Mouse (Mus musculus) thymus, adult 2 months (tissue): Measurements from ENCODE around the gene Rtcb. TPM values are rescaled to one million over a fixed set of nuclear protein-coding genes. Genes with fewer than 3 reads are reported as not detected.

ENCODE experiments used
- DNase-seq: peaks from one replicate; pipeline ENCODE4 v3.0.0; 2021
- H3K27ac ChIP-seq: fragments of 200-500 bp; 2 replicates; pipeline ENCODE4 v1.5.1; 2012; ENCODE audit warnings: low read length, control low read depth; ENCODE audit not compliant: control insufficient read depth, insufficient read depth
- H3K27me3 ChIP-seq: fragments of 200-500 bp; 2 replicates; pipeline ENCODE4 v1.6.1; 2012; ENCODE audit warnings: mild to moderate bottlenecking, low read length, moderate library complexity, mixed read lengths; ENCODE audit not compliant: control insufficient read depth, insufficient read depth
- H3K36me3 ChIP-seq: fragments of 200-500 bp; 2 replicates; pipeline ENCODE4 v1.6.1; 2012; ENCODE audit warnings: mild to moderate bottlenecking, low read length, moderate library complexity; ENCODE audit not compliant: control insufficient read depth, insufficient read depth
- H3K4me1 ChIP-seq: fragments of 200-500 bp; replicated peaks from 2 replicates; pipeline ENCODE4 v1.6.1; 2012; ENCODE audit warnings: low read length; ENCODE audit not compliant: control insufficient read depth, insufficient read depth
- H3K4me3 ChIP-seq: fragments of 200-500 bp; 2 replicates; pipeline ENCODE4 v1.5.1; 2012; ENCODE audit warnings: mild to moderate bottlenecking, low read length, control low read depth, moderate library complexity; ENCODE audit not compliant: control insufficient read depth, insufficient read depth
- CTCF ChIP-seq: fragments of 200-500 bp; IDR thresholded peaks from 2 replicates; pipeline ENCODE4 v1.5.1; 2012; ENCODE audit warnings: mild to moderate bottlenecking, control low read depth, low read length, moderate library complexity, borderline replicate concordance; ENCODE audit not compliant: control insufficient read depth, poor library complexity, insufficient read depth; ENCODE audit errors: extremely low read depth
- POLR2A ChIP-seq: fragments of 200-500 bp; IDR thresholded peaks from 2 replicates; pipeline ENCODE4 v1.6.1; 2012; ENCODE audit warnings: mild to moderate bottlenecking, low read length, control low read depth, moderate library complexity; ENCODE audit not compliant: control insufficient read depth, poor library complexity, insufficient read depth; ENCODE audit errors: extremely low read depth
- WGBS: fragments of 180-500 bp; shearing (Covaris S2); methylation state at CpG from one replicate; pipeline ENCODE4 v1.1.7; 2018; 5-methylcytosine and 5-hydroxymethylcytosine counted together
- polyA plus RNA-seq: library from polyadenylated mRNA; depleted of rRNA; stranded (reverse); fragments of >200 nt; gene quantifications from 2 replicates; pipeline ENCODE4 v1.2.3, GENCODE M21; 2012

The Rtcb gene
- polyA plus RNA-seq, 1 experiment: 59.4 TPM

GRCm38 (mm10) chr10:85953401-85953800, 4.2 kb downstream of the Rtcb start:
- Histone ChIP-seq H3K27ac (no peak overlapping the region), H3K4me1 (peaks cover 4% of the 10 kb centered on the region), H3K4me3 (no peak overlapping the region), H3K36me3 (peaks cover 45% of the 10 kb centered on the region), H3K27me3 (no peaks in the 10 kb centered on the region)
- TF ChIP-seq CTCF (no peak), POLR2A (no peak)
- no peak for DNase-seq
- 62% methylated on average over 3 of the region's 3 CpGs for WGBS

- WGBS: 94% methylated on average over 6 of the region's 6 CpGs
- Histone ChIP-seq H3K4me1 (peaks cover 3% of the 10 kb centered on the region), H3K27ac (no peak overlapping the region), H3K36me3 (peaks cover 50% of the 10 kb centered on the region), H3K4me3 (no peak overlapping the region), H3K27me3 (no peaks in the 10 kb centered on the region)
- DNase-seq: no peak
- no peak for TF ChIP-seq POLR2A
- TF ChIP-seq CTCF: no peak
These were observed 5.7 kb downstream of the Rtcb start for GRCm38 (mm10) chr10:85951765-85952443.

- no peaks in the 10 kb centered on the region for H3K4me1 ChIP-seq
- TF ChIP-seq CTCF (no peak), POLR2A (no peak)
- WGBS: 99% methylated on average over 8 of the region's 8 CpGs
- H3K27ac ChIP-seq: no peak overlapping the region
- DNase-seq: no peak
- no peaks in the 10 kb centered on the region for H3K27me3 ChIP-seq
- no peak overlapping the region for H3K4me3 ChIP-seq
- peaks cover 58% of the 10 kb centered on the region for H3K36me3 ChIP-seq
These were observed 9.0 kb downstream of the Rtcb start for GRCm38 (mm10) chr10:85948483-85949196.

DNA sequence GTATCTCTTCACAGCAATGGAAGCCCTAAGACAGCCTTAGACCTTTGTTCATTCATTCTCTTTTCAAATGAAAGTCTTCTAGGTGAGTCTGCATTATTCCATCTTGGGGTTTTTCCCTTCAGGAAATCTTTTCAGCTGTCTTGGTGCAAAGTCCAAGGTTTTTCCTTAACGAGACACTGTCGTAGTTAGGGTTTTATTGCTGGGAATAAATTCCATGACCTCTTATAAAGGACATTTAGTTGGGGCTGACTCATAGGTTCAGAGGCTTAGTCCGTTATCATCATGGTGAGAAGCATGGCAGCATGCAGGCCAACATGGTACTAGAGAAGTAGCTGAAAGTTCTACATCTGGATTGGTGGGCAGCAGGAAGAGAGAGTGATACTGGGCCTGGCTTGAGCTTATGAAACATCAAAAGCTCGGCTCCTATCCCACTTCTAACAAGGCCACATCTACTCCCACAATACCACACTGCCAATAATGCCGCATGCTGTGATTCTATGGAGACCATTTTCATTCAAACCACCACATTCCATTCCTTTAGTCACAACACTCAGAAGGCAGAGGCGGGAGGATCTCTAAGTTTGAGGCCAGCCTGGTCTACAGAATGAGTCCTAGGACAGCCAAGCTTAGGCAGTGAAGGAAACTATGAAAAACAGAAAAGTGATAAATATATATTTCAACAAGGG, 21.2 kb downstream of the Rtcb start:
- TF ChIP-seq POLR2A: no peak
- no peak for TF ChIP-seq CTCF
- no peak for DNase-seq
- Histone ChIP-seq H3K27me3 (no peaks in the 10 kb centered on the region), H3K36me3 (peaks cover 46% of the 10 kb centered on the region), H3K4me1 (no peaks in the 10 kb centered on the region), H3K4me3 (no peak overlapping the region), H3K27ac (no peak overlapping the region)
- 98% methylated on average over 6 of the region's 6 CpGs for WGBS

DNA sequence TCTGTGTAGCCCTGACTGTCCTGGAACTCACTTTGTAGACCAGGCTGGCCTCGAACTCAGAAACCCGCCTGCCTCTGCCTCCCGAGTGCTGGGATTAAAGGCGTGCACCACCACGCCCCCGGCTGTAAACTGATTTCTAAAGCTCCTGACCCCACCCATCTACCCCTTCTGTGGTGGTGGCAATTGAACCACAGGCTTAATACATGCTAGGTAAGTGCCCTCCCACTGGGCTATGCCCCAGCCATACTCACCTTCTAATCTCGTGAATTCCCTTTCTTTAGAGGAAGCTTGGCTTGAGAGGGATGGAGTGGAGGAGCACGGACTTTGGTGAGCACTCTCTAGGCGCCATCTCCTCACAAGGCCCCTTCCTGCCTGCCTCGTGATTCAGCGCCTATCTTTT, 27.7 kb downstream of the Rtcb start:
- 91% methylated on average over 11 of the region's 11 CpGs for WGBS

GRCm38 (mm10) chr10:85929208-85929591, 28.4 kb downstream of the Rtcb start:
- DNase-seq: no peak

More for the DNA sequence above, 27.7 kb downstream of the Rtcb start:
- TF ChIP-seq CTCF: no peak
- no peak for TF ChIP-seq POLR2A
- Histone ChIP-seq H3K27me3 (no peaks in the 10 kb centered on the region), H3K27ac (no peak overlapping the region), H3K4me3 (no peak overlapping the region), H3K36me3 (no peaks in the 10 kb centered on the region), H3K4me1 (peaks cover 8% of the 10 kb centered on the region)
- DNase-seq: no peak

More at GRCm38 (mm10) chr10:85929208-85929591, 28.4 kb downstream of the Rtcb start:
- 58% methylated on average over 11 of the region's 11 CpGs for WGBS
- TF ChIP-seq POLR2A: no peak
- no peak for TF ChIP-seq CTCF
- H3K36me3 ChIP-seq: no peaks in the 10 kb centered on the region
- H3K27ac ChIP-seq: no peak overlapping the region
- H3K4me1 ChIP-seq: peaks cover 8% of the 10 kb centered on the region
- H3K4me3 ChIP-seq: no peak overlapping the region
- H3K27me3 ChIP-seq: no peaks in the 10 kb centered on the region
